Mouse (Mus musculus) liver, embryonic 14.5 days (tissue): Measurements from ENCODE around the gene Slc35f2.

Experiments
- CTCF ChIP-seq: IDR thresholded peaks from 2 replicates; pipeline ENCODE4 v1.5.1; 2016; ENCODE audit warnings: antibody characterized with exemption, low read depth, control low read depth
- EP300 ChIP-seq: IDR thresholded peaks from 2 replicates; pipeline ENCODE4 v1.6.1; 2016; ENCODE audit warnings: antibody characterized with exemption, low read depth

DNA sequence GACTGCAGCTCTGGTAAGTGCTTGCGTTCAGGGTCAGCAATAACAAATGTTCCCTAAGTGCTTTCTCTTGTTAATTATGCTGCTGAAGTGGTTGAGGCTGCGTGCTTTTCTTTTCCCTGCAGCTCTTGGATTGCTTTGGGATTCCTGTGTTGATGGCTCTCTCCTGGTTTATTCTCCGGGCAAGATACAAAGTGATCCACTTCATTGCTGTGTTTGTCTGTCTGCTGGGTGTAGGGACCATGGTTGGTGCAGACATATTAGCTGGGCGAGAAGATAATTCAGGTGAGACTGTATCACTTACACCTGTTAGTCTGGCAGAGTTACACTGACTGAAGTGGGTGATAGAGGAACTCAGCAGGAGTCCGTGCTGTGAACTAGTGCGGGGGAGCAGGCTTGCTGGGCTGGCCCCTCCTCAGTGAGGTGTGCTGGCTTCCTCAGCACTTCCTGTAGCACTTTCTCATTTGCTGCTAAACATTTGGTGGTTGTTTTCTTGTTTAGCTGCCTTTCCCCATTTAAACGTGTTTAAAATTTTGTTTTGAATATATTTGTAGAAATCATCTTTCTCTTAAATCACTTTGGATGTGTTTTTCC is 35.3 kb downstream of the Slc35f2 start:
- no peak for TF ChIP-seq EP300
- no peak for TF ChIP-seq CTCF
